Mouse (Mus musculus) CH12.LX (cell line): ENCODE results near the gene Exoc7. TPM values are rescaled to one million over a fixed set of nuclear protein-coding genes. Genes with fewer than 3 reads are reported as not detected.
A peak's percentile ranks its signal among the peaks of the same experiment; 100 is the strongest.

Source experiments
- DNase-seq: peaks from one replicate; pipeline ENCODE4 v3.0.0-alpha.2; 2013; ENCODE audit errors: extremely low read depth
- H3K27ac ChIP-seq: 2 replicates; pipeline ENCODE4 v1.5.1; 2012; ENCODE audit warnings: low read depth, mild to moderate bottlenecking, control low read depth, moderate library complexity; ENCODE audit not compliant: insufficient read depth
- H3K27me3 ChIP-seq: replicated peaks from 2 replicates; pipeline ENCODE3; 2012; ENCODE audit warnings: inconsistent platforms
- H3K36me3 ChIP-seq, 2 experiments: replicated peaks in 1 of 2; 2 replicates each; pipeline versions ENCODE3 to v1.6.1; 2012; ENCODE audit warnings: inconsistent platforms in 1 of 2, low read length in 1 of 2, mild to moderate bottlenecking in 1 of 2, mixed read lengths in 1 of 2, moderate library complexity in 1 of 2; ENCODE audit not compliant: control insufficient read depth in 1 of 2, insufficient read depth in 1 of 2
- H3K4me1 ChIP-seq, 2 experiments: 2 replicates each; pipeline ENCODE4 v1.6.1; 2012; ENCODE audit warnings: inconsistent platforms in 1 of 2, moderate library complexity in 1 of 2; ENCODE audit not compliant: insufficient read depth in 2 of 2, control insufficient read depth in 1 of 2
- H3K4me2 ChIP-seq: 2 replicates; pipeline ENCODE4 v1.6.1; 2012; ENCODE audit warnings: low read depth, mild to moderate bottlenecking, control low read depth; ENCODE audit not compliant: poor library complexity, insufficient read depth, severe bottlenecking
- H3K4me3 ChIP-seq, 3 experiments: fragments of 150-350 bp in 1 of 3; sonication (generic) in 1 of 3; replicated peaks in 1 of 3; 2 replicates each; pipeline versions ENCODE3 to v1.5.1; 2011 to 2012; ENCODE audit warnings: low read depth in 2 of 3, low read length in 2 of 3, mild to moderate bottlenecking in 2 of 3, moderate library complexity in 2 of 3, control low read depth in 1 of 3, improper control_type of control experiment in 1 of 3, inconsistent platforms in 1 of 3, mixed read lengths in 1 of 3; ENCODE audit not compliant: poor library complexity in 1 of 3
- H3K79me2 ChIP-seq: replicated peaks from 2 replicates; pipeline ENCODE4 v1.6.1; 2012; ENCODE audit warnings: mild to moderate bottlenecking, moderate library complexity; ENCODE audit not compliant: control insufficient read depth, poor library complexity, insufficient read depth, severe bottlenecking; ENCODE audit errors: extremely low read depth
- H3K9ac ChIP-seq: 2 replicates; pipeline ENCODE4 v1.6.1; 2012; ENCODE audit warnings: low read depth, mild to moderate bottlenecking, control low read depth, moderate library complexity; ENCODE audit not compliant: insufficient read depth
- H3K9me3 ChIP-seq: replicated peaks from 2 replicates; pipeline ENCODE3; 2012; ENCODE audit warnings: low read length, inconsistent platforms, mixed read lengths
- BHLHE40 ChIP-seq: IDR thresholded peaks from 2 replicates; pipeline ENCODE4 v1.6.1; 2011; ENCODE audit warnings: mild to moderate bottlenecking, low read depth, low read length, improper control_type of control experiment
- CHD1 ChIP-seq: IDR thresholded peaks from 2 replicates; pipeline ENCODE4 v1.6.1; 2012; ENCODE audit warnings: low read depth, low read length, improper control_type of control experiment, inconsistent platforms
- CHD2 ChIP-seq: IDR thresholded peaks from 2 replicates; pipeline ENCODE4 v1.6.1; 2011; ENCODE audit warnings: low read length, improper control_type of control experiment
- E2F4 ChIP-seq: IDR thresholded peaks from 2 replicates; pipeline ENCODE4 v1.6.1; 2011; ENCODE audit warnings: low read depth, low read length, improper control_type of control experiment; ENCODE audit not compliant: insufficient replicate concordance
- ELF1 ChIP-seq: IDR thresholded peaks from 2 replicates; pipeline ENCODE4 v1.6.1; 2014; ENCODE audit warnings: low read depth, mild to moderate bottlenecking, inconsistent platforms, low read length, improper control_type of control experiment
- EP300 ChIP-seq: IDR thresholded peaks from 2 replicates; pipeline ENCODE4 v1.6.1; 2011; ENCODE audit warnings: low read length, improper control_type of control experiment
- ETS1 ChIP-seq: conservative IDR thresholded peaks from 2 replicates; pipeline ENCODE4 v1.6.1; 2012; ENCODE audit warnings: low read depth, mild to moderate bottlenecking, inconsistent platforms, low read length, improper control_type of control experiment, moderate library complexity
- GABPA ChIP-seq: IDR thresholded peaks from 2 replicates; pipeline ENCODE4 v1.6.1; 2012; ENCODE audit warnings: low read depth, low read length, improper control_type of control experiment, inconsistent platforms; ENCODE audit not compliant: insufficient replicate concordance
- JUN ChIP-seq: IDR thresholded peaks from 2 replicates; pipeline ENCODE4 v1.6.1; 2011; ENCODE audit warnings: low read depth, mild to moderate bottlenecking, low read length, improper control_type of control experiment, moderate library complexity; ENCODE audit not compliant: insufficient read depth
- KAT2A ChIP-seq: IDR thresholded peaks from 2 replicates; pipeline ENCODE4 v1.6.1; 2012; ENCODE audit warnings: low read length, improper control_type of control experiment, inconsistent platforms; ENCODE audit not compliant: insufficient replicate concordance
- MAX ChIP-seq: IDR thresholded peaks from 2 replicates; pipeline ENCODE4 v1.6.1; 2011; ENCODE audit warnings: low read length, improper control_type of control experiment
- MXI1 ChIP-seq: IDR thresholded peaks from 2 replicates; pipeline ENCODE4 v1.6.1; 2011; ENCODE audit warnings: mild to moderate bottlenecking, low read depth, low read length, improper control_type of control experiment
- NRF1 ChIP-seq: IDR thresholded peaks from 2 replicates; pipeline ENCODE4 v1.6.1; 2014; ENCODE audit warnings: low read depth, mild to moderate bottlenecking, inconsistent platforms, low read length, improper control_type of control experiment, moderate library complexity
- PAX5 ChIP-seq: IDR thresholded peaks from 2 replicates; pipeline ENCODE4 v1.6.1; 2012; ENCODE audit warnings: low read length, inconsistent platforms, mixed read lengths
- POLR2AphosphoS2 ChIP-seq: IDR thresholded peaks from 2 replicates; pipeline ENCODE4 v1.6.1; 2011; ENCODE audit warnings: low read depth, low read length, improper control_type of control experiment
- RAD21 ChIP-seq: IDR thresholded peaks from 2 replicates; pipeline ENCODE4 v1.6.1; 2011; ENCODE audit warnings: low read depth, mild to moderate bottlenecking, low read length, improper control_type of control experiment, moderate library complexity
- TBP ChIP-seq: conservative IDR thresholded peaks from 2 replicates; pipeline ENCODE4 v1.6.1; 2011; ENCODE audit warnings: low read depth, low read length, improper control_type of control experiment
- ZNF384 ChIP-seq: IDR thresholded peaks from 2 replicates; pipeline ENCODE4 v1.6.1; 2012; ENCODE audit warnings: low read depth, low read length, improper control_type of control experiment, inconsistent platforms
- dilution Hi-C: fragments of 300-500 bp; cut with MboI; formaldehyde crosslinking; loops from 2 replicates; pipeline ENCODE4 v1.14.3; 2020; ENCODE audit warnings: low sequenced_read_pairs; ENCODE audit not compliant: extremely low pct_unique_long_range_greater_than_20kb, extremely low pct_ligation_motif_present
- in situ Hi-C: fragments of 300-500 bp; cut with MboI; formaldehyde crosslinking; loops from 3 replicates; pipeline ENCODE4 v1.14.3; 2019; ENCODE audit warnings: low sequenced_read_pairs, low pct_ligation_motif_present, low pct_unique_long_range_greater_than_20kb, mixed read lengths
- polyA plus RNA-seq: library from polyadenylated mRNA; unstranded; fragments of >175 nt; gene quantifications from 2 replicates; pipeline ENCODE4 v1.2.1, GENCODE M21; 2012; ENCODE audit warnings: low read depth; ENCODE audit not compliant: insufficient read length
- total RNA-seq, 2 experiments: library from RNA; depleted of rRNA; stranded (reverse); fragments of 300-350 nt in 1 of 2; fragments of >200 nt in 1 of 2; gene quantifications; 2 replicates each; pipeline ENCODE4 v1.2.3; 2012 to 2014

The Exoc7 gene
- total and polyA plus RNA-seq, 3 experiments: 32.2 to 51.8 (median 42.1) TPM

GRCm38 (mm10) chr11:116283982-116284381 is 23.1 kb downstream of the Exoc7 start (continued):
- peak; percentile 58 for TF ChIP-seq EP300
- TF ChIP-seq POLR2AphosphoS2: no peak
- TF ChIP-seq ELF1: 0 out of 2 replicates have a peak, but pooled peaks have one; percentile 29
- no peak for TF ChIP-seq JUN
- TF ChIP-seq NRF1: no peak
- TF ChIP-seq ZNF384: no peak

- dilution Hi-C loops (no loop called here), in situ Hi-C loops (no loop called here)
- Histone ChIP-seq H3K9ac (no peak overlapping the region), H3K9me3 (peaks cover 16% of the 10 kb centered on the region), H3K4me3 (no peak overlapping the region), H3K27ac (no peak overlapping the region), H3K4me2 (no peak overlapping the region), H3K36me3 (peaks cover 8 to 31% of the 10 kb centered on the region in 2 experiments), H3K79me2 (no peaks in the 10 kb centered on the region), H3K4me1 (peaks cover 14 to 50% of the 10 kb centered on the region in 2 experiments), H3K27me3 (no peaks in the 10 kb centered on the region)
- DNase-seq: no peak
- TF ChIP-seq ZNF384 (no peak), BHLHE40 (no peak), ETS1 (no peak), KAT2A (no peak), E2F4 (no peak)
Observed at GRCm38 (mm10) chr11:116282912-116283521, 24.0 kb downstream of the Exoc7 start.

- no peak for DNase-seq
- Histone ChIP-seq H3K4me2 (no peak overlapping the region), H3K9me3 (peaks cover 16% of the 10 kb centered on the region), H3K9ac (no peak overlapping the region), H3K27ac (no peak overlapping the region), H3K27me3 (no peaks in the 10 kb centered on the region), H3K36me3 (peaks cover 0 to 27% of the 10 kb centered on the region in 2 experiments), H3K79me2 (no peaks in the 10 kb centered on the region), H3K4me1 (peaks cover 12 to 41% of the 10 kb centered on the region in 2 experiments), H3K4me3 (no peak overlapping the region)
- TF ChIP-seq GABPA (no peak), CHD1 (no peak), MAX (no peak), E2F4 (no peak), TBP (no peak), EP300 (no peak), JUN (no peak), PAX5 (no peak), MXI1 (no peak), RAD21 (no peak), KAT2A (no peak), CHD2 (no peak)
- dilution Hi-C loops: no loop called here
- in situ Hi-C loops: no loop called here
Observed at GRCm38 (mm10) chr11:116282089-116282488, 24.9 kb downstream of the Exoc7 start.
